Mouse (Mus musculus) gonadal fat pad, adult 2 months (tissue): ENCODE results near the gene Dcaf1. TPM values are rescaled to one million over a fixed set of nuclear protein-coding genes. Genes with fewer than 3 reads are reported as not detected.

Experiments
- DNase-seq: peaks from one replicate; pipeline ENCODE4 v3.0.0-alpha.2; 2012; ENCODE audit warnings: low read depth
- polyA plus RNA-seq: library from polyadenylated mRNA; depleted of rRNA; stranded (reverse); fragments of >200 nt; gene quantifications from 2 replicates; pipeline ENCODE4 v1.2.3, GENCODE M21; 2012; rRNA removed

The Dcaf1 gene
- polyA plus RNA-seq, result 14.0 and 15.3 TPM in 2 replicates

DNA sequence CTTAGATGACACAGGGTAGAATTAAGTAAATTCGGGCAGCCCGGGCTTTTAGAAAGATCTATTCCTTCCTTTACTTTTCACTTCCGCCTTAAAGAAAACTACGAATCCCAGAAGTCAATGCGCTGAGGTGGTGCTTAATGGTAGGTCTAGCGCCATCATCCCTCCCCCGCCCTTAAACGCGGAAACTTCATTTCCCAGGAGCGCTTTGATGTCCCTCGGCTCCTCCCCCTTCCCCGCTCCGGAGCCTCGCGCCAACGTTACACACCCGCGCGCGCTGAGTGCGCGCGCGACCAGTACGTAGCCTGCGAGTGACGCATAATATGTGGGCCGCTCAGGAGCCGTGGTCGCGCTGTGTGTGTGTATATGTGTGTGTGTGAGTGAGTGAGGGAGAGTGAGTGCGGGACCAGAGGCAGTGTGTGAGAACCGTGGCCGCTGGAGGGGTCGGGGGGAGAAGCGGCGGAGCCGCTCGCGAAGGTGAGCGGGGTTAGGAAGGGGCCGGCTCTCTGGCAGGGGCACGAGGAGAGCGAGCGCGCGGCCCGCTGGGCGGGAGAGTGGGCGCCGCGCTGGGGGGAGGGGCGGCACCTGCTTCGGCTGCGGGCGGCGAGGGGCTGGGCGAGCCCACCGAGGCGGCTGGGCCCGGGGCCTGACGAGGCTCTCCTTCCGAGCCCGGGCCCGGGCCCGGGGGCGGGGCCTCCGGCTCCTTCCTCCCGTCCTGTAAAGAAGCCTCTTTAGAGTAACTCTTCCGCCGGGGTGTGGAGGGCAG lies at the start of gene Dcaf1:
Gene Dcaf1 (plus strand): TSS at position 257 of the 763 bp plus-strand sequence.
- DNase-seq, result peak; percentile 92

DNA sequence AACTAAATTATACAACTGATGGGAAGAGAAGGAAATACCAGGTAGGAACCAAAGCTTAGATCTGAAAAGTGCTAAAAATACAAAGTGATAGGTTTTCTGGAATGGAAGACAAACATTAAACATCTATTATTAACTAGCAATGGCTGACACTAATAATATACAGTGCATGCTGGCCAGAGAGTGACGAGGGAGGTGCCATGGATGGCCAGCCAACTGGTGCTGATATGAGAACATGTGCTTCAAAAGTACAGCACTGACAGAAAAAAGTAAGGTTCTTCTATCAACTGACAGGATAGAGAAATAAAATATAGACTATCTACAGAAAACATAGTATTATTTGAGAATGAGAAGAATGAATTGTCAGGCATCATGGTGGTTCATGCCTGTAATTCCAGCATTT lies 45.6 kb upstream of the Dcaf1 start:
- DNase-seq, result no peak

DNA sequence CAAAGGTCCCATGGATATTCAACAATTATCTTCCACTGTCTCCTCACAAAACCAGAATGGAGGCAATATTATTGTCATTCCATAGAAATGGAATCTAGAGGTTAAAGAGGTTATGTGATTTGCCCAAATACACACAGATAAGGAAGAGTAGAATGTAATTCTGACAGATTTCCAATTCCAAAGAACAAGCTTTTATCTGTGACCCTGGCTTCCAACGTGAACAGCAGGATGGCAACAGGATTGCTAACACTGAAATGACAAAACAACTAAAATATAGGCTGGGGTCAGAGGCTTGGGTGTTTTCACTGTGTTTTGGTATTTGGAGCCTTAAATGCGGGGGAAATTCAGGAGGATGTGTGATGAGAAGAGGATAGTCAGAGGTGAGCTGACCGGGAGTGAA lies 44.3 kb upstream of the Dcaf1 start:
- DNase-seq, result no peak

DNA sequence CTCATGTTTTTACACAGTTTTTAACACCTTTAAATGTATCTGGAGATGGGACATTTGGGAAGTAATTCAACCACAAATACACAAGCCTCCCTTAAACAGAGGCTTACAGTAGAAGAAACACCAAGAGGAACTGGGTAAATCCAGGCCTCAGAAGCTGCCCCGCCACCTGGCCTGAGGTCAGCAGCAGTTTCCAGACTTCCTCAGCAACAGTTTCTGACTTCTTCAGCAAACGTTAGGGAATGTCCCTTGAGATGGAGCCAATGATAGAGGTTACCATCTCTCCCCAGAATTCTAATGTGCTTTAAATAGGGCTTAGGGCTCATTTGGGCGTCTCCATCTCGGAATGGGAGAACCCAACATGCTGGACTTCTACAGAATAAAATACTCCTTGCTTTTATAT lies 43.4 kb upstream of the Dcaf1 start:
- no peak for DNase-seq

DNA sequence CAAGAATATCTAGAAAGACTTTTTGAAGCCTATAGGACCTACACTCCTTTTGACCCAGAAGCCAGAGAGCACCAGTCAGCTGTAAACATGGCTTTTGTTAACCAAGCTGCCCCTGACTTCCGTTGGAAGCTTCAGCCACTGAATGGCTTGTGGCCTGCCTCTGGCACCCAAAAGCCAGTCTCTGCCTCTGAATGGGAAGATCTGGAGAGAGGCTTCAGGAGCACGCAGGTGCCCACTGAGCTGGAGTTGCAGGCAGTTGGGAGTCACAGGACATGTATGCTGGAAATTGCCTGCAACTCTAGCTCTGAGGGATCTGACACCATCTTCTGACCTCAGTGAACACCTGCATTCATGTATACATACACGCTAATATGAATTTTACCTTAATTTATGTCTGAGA lies 41.6 kb upstream of the Dcaf1 start:
- DNase-seq, result no peak

DNA sequence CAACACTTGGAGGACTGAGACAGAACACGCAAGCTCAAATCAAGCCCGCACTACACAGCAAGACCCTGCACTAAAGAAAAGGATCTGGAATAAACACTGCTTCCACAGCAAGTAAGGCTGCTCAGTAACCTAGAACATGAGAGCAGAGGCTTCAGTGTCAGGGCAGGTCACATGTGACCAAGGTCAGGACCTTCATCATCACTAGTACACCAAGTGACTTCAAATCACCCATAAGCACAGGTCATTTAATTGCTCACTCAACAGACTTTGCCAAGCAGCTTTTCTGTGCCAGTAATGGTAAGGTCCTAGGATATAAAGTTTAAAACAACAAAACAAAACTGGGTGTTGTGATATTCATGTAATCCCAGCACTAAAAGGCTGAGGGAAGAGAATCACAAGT lies 38.1 kb upstream of the Dcaf1 start:
- no peak for DNase-seq

DNA sequence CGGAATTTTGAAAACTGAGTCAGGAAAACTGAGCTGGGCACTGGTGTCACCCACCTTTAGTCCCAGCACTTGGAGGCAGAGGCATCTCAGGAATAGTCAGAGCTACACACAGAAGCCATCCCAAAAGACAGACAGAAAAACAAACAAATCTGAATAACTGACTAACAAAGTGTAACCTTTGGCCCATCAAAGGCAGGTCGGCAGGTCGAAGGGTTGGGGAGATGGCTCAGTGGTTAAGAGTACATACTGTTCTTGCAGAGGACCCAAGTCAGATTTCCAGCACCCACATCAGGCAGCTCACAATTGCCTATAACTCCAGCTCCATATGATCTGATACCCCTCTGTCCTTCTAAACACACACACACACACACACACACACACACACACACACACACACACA lies 36.5 kb upstream of the Dcaf1 start:
- DNase-seq, result no peak

DNA sequence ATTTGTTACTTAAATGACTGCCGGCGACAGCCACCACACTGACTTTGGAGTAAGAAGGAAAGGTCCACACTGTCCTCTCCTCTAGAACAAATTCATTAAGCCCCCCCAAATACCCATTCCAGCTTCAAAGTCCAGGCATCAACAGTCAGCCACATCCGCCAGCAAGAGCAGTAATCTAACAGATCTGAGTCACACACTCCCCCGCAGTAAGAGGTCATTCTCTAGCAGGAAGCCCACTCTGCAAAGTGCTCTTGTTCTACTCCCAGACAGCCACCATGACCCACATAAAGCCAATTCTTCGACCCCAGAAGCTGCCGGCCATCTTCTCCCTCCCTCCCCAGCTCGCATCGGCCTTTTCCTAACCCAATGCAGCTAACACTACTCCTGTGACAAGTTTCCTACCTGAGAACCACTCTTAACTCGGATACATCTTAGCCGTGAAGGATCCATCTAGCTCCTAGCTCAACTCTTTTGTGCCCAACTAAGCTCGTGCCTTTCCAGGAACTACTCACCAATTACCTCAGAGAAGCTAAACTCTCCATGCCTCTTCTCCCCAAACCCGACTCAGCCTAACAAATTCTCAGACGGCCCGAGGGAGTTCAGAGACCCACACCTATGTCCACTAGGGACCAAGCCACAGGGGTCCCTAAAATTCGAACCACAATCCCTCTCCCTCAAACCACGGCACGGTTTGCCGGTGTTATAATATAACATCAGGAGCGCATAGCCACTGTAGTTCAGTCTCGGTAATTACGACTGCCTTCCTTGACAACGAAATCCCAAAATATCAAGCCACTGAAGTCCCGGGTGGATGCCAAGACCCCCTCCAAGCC lies 33.5 kb upstream of the Dcaf1 start:
- no peak for DNase-seq

DNA sequence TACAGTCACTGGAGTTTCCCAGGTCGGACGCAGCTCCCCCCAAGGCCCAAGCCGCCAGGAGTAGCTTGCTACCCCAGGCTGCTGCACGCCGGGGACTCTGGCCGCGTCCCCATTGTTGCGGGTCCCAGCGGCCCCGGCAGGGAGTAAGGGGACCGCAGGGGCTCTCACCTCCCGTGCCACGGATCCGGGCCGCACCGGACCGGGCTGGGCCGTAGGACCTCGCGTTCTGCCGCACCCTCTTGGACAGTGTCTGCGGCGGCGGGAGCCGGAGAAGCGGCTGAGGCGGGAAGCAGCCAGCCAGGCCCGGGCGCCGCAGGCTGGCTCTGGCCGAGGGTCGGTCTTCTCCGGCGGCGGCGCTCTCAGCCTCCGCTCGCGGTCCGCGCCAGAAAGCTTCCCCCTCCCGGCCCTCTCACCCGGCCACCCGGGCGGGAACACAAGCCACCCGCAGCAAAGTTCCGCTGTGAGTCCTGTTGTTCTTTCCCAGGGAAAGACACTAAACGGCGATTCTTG lies 32.8 kb upstream of the Dcaf1 start, which contains the start of gene Rad54l2:
Gene Rad54l2 (minus strand): TSS at position 383 of the 510 bp plus-strand sequence.
- no peak for DNase-seq

DNA sequence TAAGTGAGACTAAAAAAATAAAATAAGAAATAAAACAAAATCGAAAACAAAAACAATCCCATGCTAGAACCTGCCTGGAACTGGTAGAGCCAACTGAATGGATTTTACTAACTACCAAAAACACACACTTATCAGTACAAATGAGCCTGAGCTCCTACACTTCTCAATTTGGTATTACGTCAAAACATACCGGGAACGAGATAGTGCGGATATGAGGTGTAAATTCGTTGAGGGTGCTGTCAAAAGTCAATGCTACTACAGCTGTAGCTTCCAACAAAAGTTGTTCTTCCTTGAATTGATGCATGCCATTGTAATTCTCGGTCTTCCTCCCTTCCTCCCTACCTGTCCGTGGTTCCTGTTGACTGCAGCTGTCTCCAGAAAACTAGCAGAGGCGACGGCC lies 32.3 kb upstream of the Dcaf1 start:
- no peak for DNase-seq

DNA sequence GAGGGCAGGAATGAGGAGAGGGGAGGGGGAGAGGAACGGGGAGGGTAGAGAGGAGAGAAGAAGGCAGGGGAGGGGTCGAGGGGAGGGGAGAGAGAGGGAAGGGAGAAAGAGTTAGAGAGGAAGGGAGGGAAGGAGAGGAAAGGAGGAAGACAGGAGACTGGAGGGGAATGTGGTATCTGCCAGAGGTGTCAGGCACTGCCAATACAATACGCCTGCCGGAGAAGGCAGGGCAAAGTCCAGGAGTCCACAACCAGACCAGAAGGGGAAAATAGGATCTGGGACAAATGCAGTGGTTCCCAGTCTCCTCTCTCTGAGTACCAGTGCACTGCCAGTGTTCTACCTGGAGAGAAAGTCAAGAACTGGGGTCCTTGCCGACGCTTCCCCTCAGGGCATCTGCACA lies 30.8 kb upstream of the Dcaf1 start:
- no peak for DNase-seq

DNA sequence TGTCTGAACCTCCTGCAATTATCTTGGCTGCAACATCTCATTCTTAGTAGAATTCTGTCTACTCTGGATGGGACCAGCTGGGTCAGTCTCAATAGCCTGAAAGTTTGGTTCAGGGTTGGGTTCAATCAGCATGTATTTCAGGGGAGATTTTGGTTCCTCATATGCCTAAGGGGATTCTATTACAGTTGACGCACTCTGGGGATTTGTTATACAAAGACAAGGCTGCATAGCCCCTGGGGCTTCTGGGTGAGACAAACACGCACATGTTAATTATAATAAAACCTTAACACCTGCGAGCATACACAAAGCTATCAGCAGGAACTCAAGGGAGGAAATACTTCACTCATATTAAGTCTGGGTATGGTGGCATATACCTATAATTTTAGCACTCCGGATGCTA lies 15.2 kb upstream of the Dcaf1 start:
- no peak for DNase-seq

DNA sequence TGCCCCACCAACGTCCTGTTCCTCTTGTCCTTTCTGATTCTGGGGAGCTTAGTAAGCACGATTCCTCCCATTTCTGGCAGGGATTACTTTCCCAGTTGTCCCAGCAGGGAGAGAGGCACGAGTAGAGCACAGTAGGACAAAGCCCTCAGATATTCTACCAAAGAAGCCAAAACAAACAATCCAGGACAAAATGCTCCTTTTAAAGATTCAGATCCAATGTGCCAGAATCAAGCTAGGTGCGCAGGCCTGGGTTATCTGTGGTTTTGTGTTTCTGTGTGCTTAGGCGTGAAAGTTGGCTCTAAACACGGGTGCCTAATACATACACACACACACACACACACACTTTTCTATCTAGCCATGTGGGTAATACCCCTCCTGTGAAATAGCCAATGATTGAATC lies 3.5 kb upstream of the Dcaf1 start:
- DNase-seq, result no peak

DNA sequence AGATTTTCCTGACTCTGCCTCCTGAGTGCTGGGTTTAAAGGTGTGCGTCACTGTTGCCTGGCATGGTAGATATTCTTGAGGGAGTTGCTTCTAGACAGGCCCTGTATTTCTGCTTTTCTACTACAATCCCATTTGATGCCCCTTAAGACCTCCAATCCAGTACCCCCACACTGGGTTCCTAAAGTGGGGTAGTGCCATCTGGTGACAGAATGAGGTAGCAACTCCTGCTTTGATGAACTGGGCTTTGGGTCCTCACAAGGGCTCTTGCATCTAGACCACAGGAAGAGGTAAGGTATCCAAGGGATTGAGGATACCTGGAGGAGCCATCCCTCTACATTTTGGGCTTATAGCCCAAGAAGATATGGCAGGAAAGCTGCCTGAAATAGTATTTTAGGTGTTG lies 2.5 kb upstream of the Dcaf1 start:
- no peak for DNase-seq

DNA sequence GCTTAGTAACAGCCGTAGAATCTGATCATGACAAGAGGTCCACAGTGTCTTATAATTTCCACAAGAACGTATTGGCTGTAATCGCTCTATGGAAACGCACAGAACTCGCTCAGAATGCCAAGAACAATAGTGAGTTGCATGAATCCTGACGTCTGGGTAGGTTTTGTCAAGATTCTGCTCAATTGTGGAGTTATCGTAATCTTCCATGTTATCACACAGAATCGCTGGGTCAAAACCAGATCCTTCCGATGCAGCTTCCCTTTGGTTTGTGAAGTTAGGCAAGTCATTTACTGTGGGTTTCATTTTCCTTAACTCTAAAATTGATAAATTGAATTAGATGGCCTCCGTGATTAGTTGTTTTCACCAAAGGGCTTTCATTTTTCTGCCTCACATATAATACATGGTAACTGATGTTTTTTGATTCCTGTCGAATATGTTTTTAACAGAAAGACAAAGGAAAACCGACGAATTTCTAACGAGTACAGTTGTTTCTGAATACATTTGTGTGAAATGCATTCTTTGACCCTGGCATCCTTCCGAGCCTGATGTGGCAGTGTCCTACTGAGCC lies 540 bp upstream of the Dcaf1 start:
- peak; percentile 17 for DNase-seq

DNA sequence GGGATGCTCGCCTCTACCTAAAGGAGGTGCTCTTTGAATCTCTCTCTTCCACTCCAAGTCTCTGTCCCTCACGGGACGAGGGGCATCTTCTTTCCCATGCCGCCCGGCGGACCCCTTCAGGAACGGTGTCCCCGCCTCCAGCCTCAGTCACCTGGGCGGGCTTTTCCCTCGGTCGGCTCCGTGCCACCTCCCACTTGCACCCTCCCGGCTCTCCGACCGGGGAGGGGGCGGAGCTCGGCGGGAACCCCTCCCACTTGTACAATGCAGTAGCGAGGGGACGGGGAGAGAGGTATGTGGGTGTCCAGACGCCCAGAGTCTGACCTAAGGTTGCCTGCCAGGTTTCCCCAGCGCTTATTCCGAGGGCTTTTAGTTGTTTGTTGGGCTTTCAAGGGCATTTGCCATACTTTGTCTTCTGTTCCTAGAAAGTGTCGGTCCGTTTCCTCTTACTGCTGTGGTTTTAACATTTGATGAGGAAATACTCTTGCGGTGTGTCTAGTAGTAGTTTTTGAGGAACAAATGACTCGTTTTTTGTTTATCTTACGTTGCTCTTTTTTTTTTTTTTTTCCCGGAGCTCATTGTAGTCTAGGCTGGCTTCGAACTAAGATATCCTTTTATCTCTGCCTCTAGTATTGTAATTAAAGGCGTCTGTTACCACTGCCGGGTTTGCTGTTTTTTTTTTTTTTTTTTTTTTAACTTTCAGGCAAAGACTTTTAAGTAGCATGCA lies 869 bp downstream of the Dcaf1 start:
- DNase-seq, result peak; percentile 34

DNA sequence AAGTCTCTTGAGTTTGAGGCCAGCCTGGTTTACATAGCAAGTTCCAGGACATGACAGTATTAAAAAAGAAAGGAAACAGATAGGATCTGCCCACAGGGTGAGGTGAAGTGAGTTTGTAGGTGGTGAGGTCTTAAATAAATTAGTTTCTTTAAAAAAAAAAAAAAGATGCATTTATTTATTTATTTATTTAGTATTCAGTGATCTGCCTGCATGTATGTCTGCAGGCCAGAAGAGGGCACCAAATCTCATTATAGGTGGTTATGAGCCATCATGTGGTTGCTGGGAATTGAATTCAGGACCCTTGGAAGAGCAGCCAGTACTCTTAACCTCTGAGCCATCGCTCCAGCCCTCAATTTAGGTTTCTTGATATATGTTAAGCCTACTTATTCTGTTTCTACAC lies 18.9 kb downstream of the Dcaf1 start:
- DNase-seq, result no peak

DNA sequence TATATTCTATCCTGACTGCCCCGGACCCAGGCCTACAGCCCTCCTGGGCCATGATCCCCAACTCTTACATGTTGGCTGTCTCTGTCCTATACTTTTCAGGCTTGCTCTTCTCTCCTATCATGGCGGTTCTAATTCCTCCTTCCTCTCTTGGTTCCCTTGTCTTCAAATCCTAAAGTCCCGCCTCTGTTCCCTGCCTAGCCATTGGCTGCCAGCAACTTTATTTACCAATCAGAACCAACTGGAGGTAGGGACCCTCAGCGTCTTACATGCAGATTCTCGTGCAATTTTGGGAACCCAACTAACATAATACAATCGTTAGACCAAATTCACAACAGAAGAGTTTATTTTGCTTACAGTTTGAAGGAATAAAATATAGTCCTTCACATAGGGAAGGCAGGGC lies 21.1 kb downstream of the Dcaf1 start:
- DNase-seq, result no peak

DNA sequence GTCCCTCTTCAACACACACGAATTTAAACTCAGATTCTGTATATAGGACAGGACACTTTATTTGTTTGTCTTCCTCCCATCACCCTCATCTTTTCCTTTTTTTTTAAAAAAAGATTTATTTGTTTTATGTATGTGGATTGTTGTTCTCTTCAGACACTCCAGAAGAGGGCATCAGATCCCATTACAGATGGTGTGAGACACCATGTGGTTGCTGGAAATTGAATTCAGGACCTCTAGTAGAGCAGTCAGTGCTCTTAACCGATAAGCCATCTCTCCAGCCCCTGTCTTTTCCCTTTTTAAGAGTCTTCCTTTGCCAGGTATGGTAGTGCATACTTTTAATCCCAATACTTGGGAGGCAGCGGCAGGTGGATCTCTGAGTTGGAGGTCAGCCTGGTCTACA lies 35.0 kb downstream of the Dcaf1 start:
- DNase-seq, result no peak

DNA sequence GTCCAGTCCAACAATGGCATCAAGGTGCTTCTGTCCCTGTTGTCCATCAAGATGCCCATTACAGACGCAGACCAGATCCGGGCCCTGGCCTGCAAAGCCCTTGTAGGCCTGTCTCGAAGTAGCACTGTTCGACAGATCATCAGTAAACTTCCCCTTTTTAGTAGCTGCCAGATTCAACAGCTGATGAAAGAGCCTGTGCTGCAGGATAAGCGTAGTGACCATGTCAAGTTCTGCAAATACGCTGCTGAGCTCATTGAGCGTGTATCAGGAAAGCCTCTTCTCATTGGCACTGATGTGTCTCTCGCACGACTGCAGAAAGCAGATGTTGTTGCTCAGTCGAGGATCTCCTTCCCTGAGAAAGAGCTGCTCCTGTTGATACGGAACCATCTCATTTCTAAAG lies 36.4 kb downstream of the Dcaf1 start:
- no peak for DNase-seq

DNA sequence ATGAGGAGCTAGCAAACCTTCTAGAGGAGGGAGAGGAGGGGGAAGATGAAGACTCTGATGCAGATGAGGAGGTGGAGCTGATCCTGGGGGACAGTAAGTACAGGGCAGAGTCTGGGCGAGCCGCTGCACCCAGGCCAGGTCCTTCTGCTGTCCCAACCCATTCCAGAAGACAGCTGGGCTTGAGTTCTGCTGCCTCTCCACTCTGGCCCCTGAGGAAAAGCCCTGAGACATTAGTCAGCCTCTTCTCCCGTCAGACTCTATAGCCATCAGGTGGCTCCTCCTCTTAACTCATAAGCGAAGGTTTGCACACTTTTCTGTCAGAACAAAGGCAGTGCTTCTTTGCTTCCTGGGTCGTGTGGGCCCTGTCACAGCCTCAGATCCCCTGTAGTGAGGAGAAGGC lies 52.5 kb downstream of the Dcaf1 start:
- no peak for DNase-seq

DNA sequence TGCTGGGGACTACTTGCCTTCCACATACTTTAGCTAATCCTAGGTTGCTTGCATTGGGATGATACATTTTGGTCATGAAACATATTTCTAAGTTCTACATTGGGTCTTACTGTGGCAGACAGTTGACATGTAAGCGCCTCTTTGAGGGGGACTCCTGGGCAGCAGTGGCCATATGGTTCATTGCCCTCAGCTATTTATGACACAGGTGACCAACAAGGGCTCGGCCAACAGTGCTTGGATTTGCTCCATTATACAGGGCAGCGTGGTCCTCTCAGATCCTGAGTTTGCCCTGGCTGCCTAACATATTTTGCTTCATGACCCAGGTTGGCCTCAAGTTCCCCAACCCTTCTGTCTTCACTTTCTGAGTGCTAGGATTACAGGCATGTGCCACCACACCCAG lies 55.0 kb downstream of the Dcaf1 start:
- no peak for DNase-seq
